Mouse (Mus musculus) cerebellum, postnatal 10 days (tissue): Measurements from ENCODE around the gene Crkl.

Experiments used
- DNase-seq, 2 experiments: peaks; one replicate each; pipeline ENCODE4 v3.0.0; 2021; ENCODE audit warnings: mixed read lengths in 2 of 2

The Crkl gene

DNA sequence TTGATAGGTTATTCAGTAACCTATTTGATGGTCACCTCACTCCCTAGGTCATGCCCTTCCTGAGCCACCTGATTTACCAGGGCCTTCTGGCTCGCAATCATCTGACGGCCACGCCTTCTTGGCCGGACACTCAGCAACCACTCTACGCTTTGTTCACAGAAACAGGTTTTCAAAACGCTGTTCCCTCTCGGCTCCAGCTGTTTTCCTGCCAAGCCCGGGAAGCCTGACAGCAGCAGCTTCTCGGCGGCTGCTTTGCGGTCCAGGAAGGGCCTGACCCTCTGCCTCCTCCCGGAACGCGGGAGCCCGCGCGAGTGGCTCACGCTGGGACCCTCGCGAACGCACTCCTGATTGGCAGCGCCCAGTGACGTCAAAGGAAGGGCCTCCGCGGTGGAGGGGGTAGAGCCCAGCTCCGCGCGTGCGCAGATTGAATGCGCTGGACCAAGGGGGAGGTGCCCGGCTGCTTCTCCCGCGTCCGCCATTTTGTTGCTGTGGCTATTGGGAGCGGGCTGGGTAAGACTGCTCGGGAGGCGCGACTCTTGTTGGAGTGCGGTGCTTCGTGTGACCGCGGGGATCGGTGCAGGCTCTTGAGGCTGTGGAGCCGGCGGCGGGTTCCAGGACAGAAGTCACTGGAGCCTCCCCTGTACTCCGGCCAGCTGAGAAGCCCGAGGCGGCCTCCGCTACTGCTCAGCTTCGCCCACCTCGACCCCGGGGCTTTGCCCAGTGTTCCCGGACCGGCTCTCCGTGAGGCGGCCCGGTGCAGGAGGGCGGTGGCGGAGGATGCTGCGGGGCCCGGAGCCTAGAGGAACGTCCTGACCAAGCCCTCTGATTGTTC, at the start of gene Crkl:
Gene Crkl, plus strand, starts transcription at position 447 of the 832 bp plus-strand sequence.
- DNase-seq, result peak; percentile 99

DNA sequence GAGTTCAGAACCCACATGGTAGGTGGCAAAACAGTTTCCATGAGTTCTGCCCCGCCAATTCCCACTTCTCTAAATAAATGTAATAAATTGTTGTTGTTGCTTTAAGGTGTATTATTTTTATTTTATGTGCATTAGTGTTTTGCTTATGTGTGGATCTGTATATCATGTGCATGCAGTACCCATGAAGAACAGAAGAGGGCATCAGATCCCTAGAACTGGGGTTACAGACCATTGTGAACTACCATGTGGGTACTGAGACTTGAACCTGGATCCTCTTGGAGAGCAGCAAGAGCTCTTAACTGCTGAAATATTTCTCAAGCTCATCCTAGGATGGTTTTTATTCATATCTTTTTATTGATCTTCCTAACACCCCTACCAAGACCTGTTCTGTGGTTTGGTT, 48.9 kb upstream of the Crkl start:
- DNase-seq, result peak; percentile 61 to 68

DNA sequence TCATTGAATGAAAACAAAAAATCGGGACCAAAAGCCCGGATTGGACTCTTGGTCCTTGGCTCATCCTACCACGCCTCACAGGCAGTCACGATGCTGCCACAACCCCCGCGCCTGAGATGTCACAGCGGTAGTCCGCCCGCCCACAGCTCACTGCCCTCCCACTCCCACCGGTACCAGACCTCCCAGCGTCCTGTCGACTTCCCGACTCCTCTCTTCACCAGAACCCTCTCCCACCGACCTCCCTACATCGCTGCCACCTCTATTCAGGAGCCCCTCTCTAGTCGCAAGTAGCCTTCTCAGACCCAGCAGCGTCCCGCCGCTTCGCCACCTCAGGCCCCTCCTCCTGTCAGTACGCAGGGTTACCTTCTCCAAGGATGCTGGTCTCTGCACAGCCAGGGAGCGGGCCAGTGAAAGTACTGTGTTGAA, 46.5 kb upstream of the Crkl start:
- DNase-seq, result peak in 1 of 2 experiments; percentile 78

DNA sequence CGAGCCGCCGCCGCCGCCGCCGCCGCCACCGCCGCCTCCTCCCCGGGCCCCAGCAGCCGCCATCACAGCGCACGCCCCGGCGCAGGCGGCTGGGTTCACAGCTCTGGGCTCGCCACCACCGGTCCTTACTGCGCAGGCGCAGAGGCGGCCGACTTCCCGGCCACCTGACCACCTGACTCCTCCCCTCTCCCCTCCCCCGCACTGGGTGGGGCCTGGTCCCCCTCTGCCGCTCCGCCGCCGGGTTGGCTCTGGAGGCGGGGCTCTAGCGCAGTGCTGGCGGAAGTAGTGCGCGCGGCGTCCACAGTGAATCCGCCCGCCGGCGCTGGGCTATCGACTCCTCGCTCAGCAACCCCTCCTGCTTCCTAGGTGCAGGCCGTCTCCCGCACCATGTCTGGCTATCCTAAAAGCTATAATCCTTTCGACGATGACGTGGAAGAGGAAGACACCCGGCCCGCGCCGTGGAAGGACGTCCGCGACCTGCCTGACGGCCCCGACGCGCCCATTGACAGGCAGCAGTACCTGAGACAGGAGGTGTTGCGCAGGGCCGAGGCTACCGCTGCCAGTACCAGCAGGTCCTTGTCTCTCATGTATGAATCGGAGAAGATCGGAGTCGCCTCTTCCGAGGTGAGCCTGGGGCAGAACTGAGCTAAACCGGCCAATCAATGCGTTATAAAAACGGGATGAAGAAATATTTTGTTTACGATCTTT, 45.9 kb upstream of the Crkl start, which contains the start of the genes Snap29 and Pi4ka:
Gene Snap29, plus strand, starts transcription at position 251 of the 708 bp plus-strand sequence.
Gene Pi4ka, minus strand, starts transcription at position 579 of the 708 bp plus-strand sequence.
- peak; percentile 100 for DNase-seq

DNA sequence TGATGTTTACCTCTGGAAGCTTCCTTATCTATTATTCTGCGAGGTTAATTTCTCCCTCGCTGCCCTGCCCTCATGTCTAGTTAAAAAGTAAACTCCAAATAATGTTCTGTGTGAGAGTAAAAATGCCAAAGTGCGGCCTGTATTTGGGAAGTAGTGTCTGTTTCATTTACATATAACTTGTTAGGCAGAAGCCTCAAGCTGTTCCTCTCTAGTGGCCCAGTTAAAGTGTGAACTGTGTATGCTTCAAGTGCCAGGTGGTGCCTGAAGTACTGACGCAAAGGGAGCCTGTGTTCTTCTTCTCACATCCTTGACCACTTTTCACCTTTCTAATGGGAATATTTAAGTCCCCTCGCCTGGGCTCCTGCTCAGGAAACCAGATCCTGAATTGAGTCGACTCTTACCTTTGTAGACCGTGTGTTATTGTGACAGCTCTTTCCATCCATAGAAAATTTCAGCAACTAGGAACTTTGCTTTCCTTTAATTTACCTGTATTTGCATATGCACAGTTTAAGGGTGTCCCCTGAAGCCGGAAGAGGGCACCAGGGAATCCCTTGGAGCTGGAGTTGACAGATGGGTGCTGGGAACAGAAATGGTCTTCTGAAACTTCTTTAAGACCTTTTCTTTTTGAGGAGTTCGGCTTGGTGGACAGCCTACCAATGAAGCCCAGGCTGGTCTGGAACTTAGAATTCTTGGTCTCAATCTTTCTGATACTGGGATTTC, 45.1 kb upstream of the Crkl start:
- peak in 1 of 2 experiments; percentile 22 for DNase-seq

DNA sequence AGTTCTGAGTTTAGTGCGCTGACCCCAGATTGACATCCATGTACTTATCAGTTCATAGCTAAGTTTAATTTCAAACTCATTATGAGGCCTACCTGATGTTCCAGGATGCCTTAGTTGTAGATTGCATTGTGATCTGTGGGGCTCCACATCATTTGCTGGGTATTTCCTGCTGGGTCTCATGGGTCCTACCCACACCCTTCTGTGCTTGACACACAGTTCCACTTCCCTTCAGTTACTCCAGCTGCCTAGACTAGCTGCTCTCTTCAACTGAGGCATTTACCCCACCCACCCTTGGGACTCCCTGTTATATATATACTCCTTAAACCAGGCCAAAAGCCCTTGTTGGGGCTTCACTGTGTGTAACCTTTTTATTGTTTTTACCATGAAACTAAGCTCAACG, 42.7 kb upstream of the Crkl start:
- no peak for DNase-seq

DNA sequence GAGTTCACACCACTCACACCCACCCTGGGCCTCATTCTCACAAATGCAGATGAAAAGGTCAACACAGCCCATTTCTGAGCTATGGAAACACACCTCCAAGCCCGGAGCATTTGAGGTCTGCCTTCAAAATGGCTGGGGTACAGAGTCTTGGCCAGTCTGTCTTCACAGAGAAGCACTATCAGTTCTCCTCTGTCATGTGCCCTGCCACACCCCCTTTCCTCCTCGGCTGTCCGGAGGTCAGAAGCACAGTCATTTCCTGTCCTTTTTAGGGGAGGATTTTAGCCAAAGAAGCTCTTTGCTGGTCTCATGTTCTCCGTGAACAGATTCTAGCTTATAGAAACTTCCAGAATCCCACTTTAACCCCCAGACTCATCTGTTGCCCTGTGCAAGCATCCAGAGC, 41.6 kb upstream of the Crkl start:
- no peak for DNase-seq

DNA sequence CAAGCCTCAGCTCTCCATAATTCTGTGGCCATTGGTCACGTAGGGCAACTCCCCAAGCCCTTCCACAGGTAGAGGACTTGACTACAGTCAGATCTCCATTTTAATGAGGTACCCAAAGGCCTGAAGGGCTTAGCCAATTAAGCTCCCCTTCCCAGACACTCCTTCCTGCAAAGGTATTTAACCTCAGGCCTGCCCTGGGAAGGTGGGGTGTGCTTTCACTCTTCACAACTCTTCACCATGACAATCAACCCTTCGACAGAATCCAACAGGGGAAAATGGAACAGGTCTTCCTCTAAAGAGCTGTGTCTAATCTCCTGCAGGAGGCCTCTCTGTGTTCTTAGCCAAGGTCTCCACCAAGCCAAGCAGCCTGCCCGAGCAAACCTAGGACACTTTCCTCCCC, 28.8 kb upstream of the Crkl start:
- DNase-seq, result no peak

DNA sequence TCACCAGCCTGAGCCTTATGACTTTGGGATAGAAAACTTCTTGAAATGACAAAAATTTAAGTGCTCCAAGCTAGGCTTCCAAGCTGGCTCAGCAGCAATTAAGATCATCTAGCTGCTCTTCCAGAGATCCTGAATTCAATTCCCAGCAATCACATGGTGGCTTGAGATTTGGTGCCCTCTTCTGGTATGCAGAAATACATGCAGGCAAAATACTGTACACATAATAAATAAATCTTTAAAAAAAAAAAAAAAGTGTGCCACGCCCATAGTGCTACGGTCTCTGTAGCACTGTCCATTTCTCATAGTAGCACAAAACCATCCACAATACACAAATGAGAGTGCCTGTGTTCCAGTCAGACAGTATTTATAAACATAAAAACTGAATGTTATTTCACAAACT, 19.2 kb upstream of the Crkl start:
- peak in 1 of 2 experiments; percentile 21 for DNase-seq

DNA sequence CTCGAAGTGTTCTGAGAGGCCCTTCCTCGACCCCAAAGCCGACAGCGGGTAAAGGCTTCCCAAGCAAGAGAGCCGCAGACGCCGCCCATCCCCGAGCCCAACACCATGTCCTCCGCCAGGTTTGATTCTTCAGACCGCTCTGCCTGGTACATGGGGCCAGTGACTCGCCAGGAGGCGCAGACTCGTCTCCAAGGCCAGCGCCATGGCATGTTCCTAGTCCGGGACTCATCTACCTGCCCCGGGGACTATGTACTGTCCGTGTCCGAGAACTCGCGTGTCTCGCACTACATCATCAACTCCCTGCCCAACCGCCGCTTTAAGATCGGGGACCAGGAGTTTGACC, 557 bp downstream of the Crkl start:
- peak; percentile 69 to 75 for DNase-seq

DNA sequence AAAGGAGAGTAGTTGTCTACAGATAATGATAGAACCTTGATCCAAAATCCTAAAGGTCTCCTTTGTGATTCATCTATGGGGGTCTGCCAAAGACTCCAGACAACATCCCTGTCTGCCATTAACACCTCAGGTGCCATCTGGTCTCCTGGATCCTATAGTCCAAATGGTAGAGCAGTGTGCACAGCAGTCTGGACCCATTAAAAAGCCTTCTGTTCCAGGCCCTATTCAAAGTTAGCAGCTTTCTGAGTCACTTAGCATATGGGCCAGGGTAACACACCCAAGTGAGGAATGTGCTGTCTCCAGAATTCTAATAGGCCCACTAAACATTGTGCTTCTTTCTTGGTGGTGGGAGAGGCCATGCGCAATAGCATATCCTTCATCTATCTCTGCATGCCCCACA, 5.1 kb downstream of the Crkl start:
- DNase-seq, result peak in 1 of 2 experiments; percentile 10

DNA sequence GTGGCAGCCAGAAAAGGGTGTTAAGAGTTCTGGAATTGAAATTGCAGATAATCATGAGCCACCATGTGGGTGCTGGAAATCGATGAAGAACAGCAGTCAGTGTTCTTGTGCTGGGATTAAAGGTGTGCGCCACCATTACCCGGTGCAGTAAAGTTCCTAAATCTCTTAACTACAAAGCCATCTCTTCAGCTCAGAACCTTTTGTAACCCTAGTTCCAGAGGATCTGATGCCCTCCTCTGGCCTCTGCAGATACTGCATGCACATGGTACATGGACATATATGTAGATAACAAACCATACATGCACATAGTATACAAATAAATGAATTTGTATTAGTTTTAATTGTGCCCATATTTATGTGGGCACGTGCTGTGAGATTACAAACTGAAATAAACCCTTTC, 8.5 kb downstream of the Crkl start:
- peak; percentile 38 to 43 for DNase-seq

DNA sequence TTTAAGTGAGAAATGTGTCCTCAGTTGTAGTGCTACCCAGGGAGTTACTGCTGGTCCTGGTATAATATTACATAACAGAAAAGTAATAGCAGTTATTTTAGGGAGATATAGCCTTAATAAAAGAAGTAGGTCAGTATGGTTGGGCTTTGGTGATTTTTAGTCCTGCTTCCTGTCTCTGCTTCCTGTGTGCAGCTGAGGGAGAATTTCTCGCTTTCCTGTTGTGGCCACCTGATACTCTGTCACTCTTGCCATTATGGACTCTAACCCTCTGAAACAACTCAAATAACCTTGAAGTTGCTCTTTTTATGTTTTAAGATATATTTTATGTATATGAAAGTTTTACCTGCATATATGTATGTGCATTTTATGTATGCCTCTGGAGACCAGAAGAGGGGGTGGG, 9.8 kb downstream of the Crkl start:
- no peak for DNase-seq

DNA sequence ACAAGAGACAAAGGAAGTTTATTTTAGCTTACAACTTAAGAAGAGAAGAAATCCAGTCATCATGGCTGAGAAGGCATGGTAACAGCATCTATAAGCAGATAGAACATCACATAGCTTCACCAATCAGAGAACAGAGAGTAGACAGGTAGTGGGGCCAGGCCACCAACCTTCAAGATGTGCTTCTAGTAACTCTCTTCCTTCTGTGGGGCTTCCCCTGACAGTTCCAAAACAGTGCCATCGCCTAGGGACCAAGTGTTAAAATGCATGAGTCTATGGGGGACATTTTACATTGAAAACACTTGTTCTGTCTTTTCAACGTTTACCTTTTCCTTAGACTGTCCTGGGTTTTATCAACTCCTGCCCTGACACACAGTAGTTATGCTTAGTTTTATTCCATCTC, 11.4 kb downstream of the Crkl start:
- DNase-seq, result no peak

DNA sequence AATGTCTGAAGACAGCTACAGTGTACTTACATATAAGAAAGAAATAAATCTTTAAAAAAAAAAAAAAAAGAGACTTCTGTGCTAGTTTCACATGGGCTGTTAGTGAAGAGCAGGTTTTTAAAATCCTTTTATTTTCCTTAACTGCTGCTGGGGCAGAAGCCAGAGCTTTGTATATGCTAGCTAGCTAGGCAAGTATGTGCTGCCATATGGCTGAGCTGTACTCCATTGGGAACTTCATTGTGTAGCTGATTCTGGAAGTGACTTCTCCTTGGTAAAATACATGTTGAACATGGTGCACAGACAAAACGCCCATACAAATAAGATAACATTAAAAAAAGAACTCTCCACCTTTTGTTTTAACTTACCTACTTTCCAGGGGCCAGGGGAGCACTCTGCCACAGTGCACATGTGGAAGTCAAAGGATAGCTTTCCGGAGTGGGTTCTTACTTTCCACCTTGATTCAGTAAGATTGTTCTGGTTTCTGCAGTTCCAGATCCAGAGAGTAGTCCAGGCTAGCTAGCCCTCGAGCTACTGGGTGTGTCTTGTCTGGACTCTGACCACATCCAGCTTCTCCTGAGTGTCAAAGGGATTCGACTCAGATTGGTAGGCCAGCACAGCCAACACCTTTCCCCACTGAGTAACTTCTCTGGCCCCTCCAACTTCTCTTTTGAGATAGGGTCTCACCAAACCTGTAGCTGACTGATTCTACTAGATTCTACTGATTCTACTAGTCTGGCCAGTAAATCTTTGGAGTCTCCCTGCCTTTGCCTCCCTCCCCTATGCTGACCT, 15.3 kb downstream of the Crkl start:
- DNase-seq, result no peak

DNA sequence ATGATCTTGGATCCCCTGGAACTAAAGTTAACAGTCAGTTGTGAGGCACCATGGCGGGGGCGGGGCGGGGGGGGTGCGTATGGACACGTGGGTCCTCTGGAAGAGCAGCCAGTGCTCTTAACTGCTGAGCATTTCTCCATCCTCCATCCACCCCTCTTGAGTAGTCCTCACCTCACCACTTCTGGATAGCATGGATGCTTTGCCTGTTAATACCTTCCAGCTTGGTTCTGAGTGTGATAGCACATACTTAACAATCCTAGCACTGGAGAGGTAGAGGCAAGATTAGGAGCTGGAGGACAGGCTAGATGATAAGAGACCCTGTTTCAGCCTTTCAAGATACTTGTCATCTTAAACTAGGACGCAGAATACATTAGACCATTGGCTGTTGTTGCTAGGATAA, 20.7 kb downstream of the Crkl start:
- no peak for DNase-seq

DNA sequence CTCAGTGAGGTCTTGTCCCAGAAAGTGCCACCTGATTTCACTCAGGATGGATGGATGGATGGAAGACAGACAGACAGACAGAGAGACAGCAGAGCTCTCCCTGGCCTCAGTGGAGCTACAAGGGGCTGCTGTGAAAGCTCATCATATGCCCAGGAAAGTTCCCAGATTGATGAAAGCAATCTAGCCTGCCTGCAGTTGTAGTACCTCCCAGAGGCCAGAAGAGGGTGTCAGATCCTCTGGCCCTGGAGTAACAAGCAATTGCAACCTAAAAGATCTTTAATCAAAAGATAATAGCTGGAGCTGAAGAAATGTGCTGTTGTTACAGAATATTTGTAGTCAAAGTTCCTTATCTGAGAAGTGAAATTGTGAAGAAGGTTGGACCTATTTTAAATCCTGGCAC, 22.3 kb downstream of the Crkl start:
- DNase-seq, result peak; percentile 58 to 66

DNA sequence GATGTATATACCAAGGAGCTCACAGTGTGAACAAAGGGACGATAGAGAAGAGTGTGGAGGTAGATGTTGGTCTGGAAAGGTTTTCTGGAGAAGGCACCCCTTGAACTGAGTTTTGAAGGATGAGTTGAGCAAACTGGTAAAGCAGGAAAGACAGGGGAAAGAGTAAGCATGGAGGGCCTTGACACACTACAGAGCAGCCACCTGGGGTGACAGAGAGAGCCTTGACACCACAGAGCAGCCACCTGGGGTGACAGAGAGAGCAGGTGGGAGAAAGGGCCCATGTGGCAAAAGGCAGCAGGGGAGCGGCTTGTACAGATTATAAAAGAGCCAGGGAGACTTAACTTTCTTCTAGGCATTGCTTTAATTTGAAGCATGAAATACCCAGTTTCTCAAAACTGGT, 23.0 kb downstream of the Crkl start:
- no peak for DNase-seq

DNA sequence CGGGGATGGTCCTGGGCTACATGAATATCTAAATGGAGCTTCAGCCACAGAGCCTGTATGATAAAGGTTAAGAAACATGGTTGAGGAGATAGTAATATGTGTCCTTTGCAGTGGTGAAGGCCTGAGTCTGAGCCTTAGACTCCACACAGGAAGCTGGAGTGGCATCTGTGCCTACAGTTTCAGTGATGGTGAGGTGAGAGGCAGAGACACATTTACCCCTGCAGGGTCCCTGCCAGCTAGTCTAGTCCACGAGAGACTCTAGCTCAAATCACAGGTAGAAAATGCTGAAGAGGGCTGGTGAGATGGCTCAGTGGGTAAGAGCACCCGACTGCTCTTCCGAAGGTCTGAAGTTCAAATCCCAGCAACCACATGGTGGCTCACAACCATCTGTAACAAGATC, 23.5 kb downstream of the Crkl start:
- DNase-seq, result no peak

DNA sequence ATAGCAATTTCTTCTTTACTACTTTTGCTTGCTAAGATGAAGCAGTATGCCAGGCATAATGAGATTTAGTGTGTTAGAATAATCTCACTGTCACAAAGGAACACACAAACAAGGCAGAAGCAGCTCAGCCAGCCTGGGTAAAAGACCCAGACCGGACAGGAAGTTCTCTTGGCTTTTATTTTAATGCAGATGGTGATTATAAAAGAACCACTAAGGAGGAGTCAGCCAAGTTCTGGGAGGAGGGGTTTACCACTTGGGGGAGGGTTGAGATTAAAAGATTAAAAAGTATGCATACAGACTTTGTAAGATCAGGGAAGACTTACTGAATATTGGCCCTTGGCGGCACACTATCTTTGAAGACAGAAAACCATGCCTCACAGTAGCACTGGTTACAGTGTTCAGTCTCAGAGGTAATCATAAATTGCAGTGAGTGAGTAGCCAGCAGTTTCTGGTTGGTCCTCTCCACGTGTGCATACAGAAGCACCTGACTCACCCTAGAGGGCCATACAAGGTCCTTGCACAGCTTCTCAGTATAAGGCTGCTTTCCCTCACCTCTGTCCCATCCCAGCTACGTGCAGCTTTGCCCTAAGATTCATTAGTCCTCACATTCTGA, 26.6 kb downstream of the Crkl start:
- DNase-seq, result no peak

DNA sequence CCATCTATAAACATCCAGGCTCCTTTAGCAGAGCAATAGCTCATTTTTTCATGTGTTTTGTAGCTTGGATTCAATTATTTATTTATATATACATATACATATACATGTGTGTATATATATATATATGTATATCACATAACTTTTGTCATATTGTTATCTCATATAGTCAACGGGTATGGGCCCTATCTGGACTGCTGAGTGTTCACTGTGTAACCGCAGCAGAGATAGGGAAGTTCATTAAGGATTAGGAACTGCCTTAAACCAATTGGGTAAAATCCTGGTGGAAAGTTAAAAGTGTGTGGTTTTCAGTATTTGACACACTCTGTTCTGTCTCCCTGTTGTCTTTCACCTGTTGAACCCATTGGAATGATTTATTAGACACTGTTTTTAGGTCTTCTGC, 29.7 kb downstream of the Crkl start:
- DNase-seq, result no peak

DNA sequence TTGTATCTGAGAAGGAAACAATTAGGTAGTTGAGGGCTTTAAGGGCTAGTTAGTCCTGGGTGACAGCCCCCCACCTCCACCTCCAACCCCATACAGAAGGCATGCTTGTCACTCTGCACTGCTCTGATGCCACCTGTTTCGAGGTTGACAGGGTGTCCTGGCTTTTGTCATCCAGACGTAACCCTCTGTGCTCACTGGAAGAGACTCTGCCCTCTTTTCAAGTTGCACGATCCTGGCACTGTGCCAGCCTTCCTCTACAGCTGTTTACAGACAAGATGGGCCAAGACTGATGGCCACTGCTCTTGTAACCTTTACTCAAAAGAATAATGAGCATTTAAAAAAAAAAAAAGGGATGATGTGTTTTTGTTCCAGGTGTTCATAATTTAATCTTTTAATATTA, 34.7 kb downstream of the Crkl start:
- peak; percentile 52 to 54 for DNase-seq
